Mouse (Mus musculus): ENCODE measurements around the gene Dgkz. TPM values are rescaled to one million over a fixed set of nuclear protein-coding genes. Genes with fewer than 3 reads are reported as not detected.

Gene Dgkz
- total RNA-seq, 1 experiment: 47.0 TPM

DNA sequence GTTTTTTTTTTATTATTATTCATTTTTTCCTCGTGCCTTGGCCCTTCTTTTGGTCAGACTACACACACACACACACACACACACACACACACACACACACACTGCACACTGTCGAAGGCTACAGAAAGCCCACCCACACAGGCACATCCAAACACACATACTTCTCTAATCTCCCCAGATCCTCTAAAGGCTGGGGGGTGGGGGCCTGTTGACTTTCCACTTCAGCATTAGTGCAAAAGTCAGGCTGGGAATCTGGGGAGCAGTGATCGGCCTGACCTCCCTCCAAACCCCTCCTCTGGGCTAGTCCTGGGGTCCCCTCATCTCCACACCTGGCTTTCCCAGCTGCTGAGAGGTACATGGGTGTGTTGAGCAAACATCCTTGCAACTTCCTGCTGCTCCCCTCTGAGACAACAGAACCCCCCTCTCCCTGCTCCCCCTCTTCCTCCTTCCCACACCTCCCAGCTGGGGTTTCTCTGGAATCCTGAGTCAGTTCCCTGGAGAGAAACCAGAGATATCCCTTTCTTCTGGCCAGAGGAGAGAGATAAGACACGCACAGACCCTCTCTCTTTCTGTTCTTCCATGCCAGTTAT is 45.1 kb upstream of the Dgkz start:
- H3K36me3 ChIP-seq (ENCODE audit: control insufficient read depth, insufficient read depth, low read length, poor library complexity, severe bottlenecking): no peaks in the 10 kb centered on the region
- no peaks in the 10 kb centered on the region for H3K4me1 ChIP-seq (ENCODE audit: control insufficient read depth in 2 of 2, insufficient read depth in 2 of 2, low read length in 2 of 2, poor library complexity in 1 of 2)
- TF ChIP-seq ZNF384 (IDR thresholded peaks at IDR 0.05; ENCODE audit: low read depth, low read length) (no peak), CHD2 (IDR thresholded peaks at IDR 0.05; ENCODE audit: low read depth, low read length) (no peak), ZC3H11A (IDR thresholded peaks at IDR 0.05; ENCODE audit: borderline replicate concordance, low read depth, low read length) (no peak), HCFC1 (IDR thresholded peaks at IDR 0.05; ENCODE audit: borderline replicate concordance, insufficient read depth, low read length) (no peak)
- no peak overlapping the region for H3K27ac ChIP-seq (ENCODE audit: insufficient read depth, low read depth, low read length, poor library complexity, severe bottlenecking)
- H3K9ac ChIP-seq (ENCODE audit: insufficient read depth, low read depth, low read length, poor library complexity, severe bottlenecking): no peak overlapping the region
- no peak for DNase-seq (ENCODE audit: low read depth, low spot score)
- H3K4me3 ChIP-seq (ENCODE audit: insufficient read depth in 1 of 2, low read depth in 1 of 2, low read length in 2 of 2, poor library complexity in 1 of 2, severe bottlenecking in 1 of 2): no peak overlapping the region
- in situ Hi-C loops (cut with MboI; ENCODE audit: low sequenced_read_pairs in 2 of 2, unreplicated experiment in 2 of 2): no loop called here
- no peaks in the 10 kb centered on the region for H3K9me3 ChIP-seq (ENCODE audit: control insufficient read depth, insufficient read depth, low read depth, low read length)

- TF ChIP-seq ZC3H11A (IDR thresholded peaks at IDR 0.05; ENCODE audit: borderline replicate concordance, low read depth, low read length): no peak
- TF ChIP-seq CHD2 (IDR thresholded peaks at IDR 0.05; ENCODE audit: low read depth, low read length): no peak
- no peak for TF ChIP-seq MAFK (IDR thresholded peaks at IDR 0.05; ENCODE audit: insufficient read depth, low read depth, low read length)
- no peak for TF ChIP-seq ZNF384 (IDR thresholded peaks at IDR 0.05; ENCODE audit: low read depth, low read length)
- no peak for TF ChIP-seq HCFC1 (IDR thresholded peaks at IDR 0.05; ENCODE audit: borderline replicate concordance, insufficient read depth, low read length)
- no peak overlapping the region for H3K27ac ChIP-seq (ENCODE audit: insufficient read depth, low read depth, low read length, poor library complexity, severe bottlenecking)
- H3K9ac ChIP-seq (ENCODE audit: insufficient read depth, low read depth, low read length, poor library complexity, severe bottlenecking): no peak overlapping the region
- no peak overlapping the region for H3K4me3 ChIP-seq (ENCODE audit: insufficient read depth in 1 of 2, low read depth in 1 of 2, low read length in 2 of 2, poor library complexity in 1 of 2, severe bottlenecking in 1 of 2)
- in situ Hi-C loops (cut with MboI; ENCODE audit: low sequenced_read_pairs in 2 of 2, unreplicated experiment in 2 of 2): no loop called here
- H3K36me3 ChIP-seq (ENCODE audit: control insufficient read depth, insufficient read depth, low read length, poor library complexity, severe bottlenecking): no peaks in the 10 kb centered on the region
- peaks cover 2 to 10% of the 10 kb centered on the region in 2 experiments; a peak in 3 of 4 replicates for H3K4me1 ChIP-seq (ENCODE audit: control insufficient read depth in 2 of 2, insufficient read depth in 2 of 2, low read length in 2 of 2, poor library complexity in 1 of 2)
- H3K9me3 ChIP-seq (ENCODE audit: control insufficient read depth, insufficient read depth, low read depth, low read length): no peaks in the 10 kb centered on the region
- DNase-seq (ENCODE audit: low read depth, low spot score): no peak
These were observed 41.8 kb upstream of the Dgkz start for GRCm38 (mm10) chr2:92017440-92017839.

GRCm38 (mm10) chr2:92016981-92017380 is 41.3 kb upstream of the Dgkz start:
- no peak for DNase-seq (ENCODE audit: low read depth, low spot score)
- in situ Hi-C loops (cut with MboI; ENCODE audit: low sequenced_read_pairs in 2 of 2, unreplicated experiment in 2 of 2): no loop called here
- Histone ChIP-seq H3K9me3 (ENCODE audit: control insufficient read depth, insufficient read depth, low read depth, low read length) (no peaks in the 10 kb centered on the region), H3K36me3 (ENCODE audit: control insufficient read depth, insufficient read depth, low read length, poor library complexity, severe bottlenecking) (no peaks in the 10 kb centered on the region), H3K4me1 (ENCODE audit: control insufficient read depth in 2 of 2, insufficient read depth in 2 of 2, low read length in 2 of 2, poor library complexity in 1 of 2) (peaks cover 2 to 10% of the 10 kb centered on the region in 2 experiments; a peak in 3 of 4 replicates), H3K4me3 (ENCODE audit: insufficient read depth in 1 of 2, low read depth in 1 of 2, low read length in 2 of 2, poor library complexity in 1 of 2, severe bottlenecking in 1 of 2) (no peak overlapping the region), H3K27ac (ENCODE audit: insufficient read depth, low read depth, low read length, poor library complexity, severe bottlenecking) (no peak overlapping the region), H3K9ac (ENCODE audit: insufficient read depth, low read depth, low read length, poor library complexity, severe bottlenecking) (no peak overlapping the region)
- TF ChIP-seq MAFK (IDR thresholded peaks at IDR 0.05; ENCODE audit: insufficient read depth, low read depth, low read length) (no peak), HCFC1 (IDR thresholded peaks at IDR 0.05; ENCODE audit: borderline replicate concordance, insufficient read depth, low read length) (no peak), CHD2 (IDR thresholded peaks at IDR 0.05; ENCODE audit: low read depth, low read length) (no peak), ZNF384 (IDR thresholded peaks at IDR 0.05; ENCODE audit: low read depth, low read length) (no peak), ZC3H11A (IDR thresholded peaks at IDR 0.05; ENCODE audit: borderline replicate concordance, low read depth, low read length) (no peak)

DNA sequence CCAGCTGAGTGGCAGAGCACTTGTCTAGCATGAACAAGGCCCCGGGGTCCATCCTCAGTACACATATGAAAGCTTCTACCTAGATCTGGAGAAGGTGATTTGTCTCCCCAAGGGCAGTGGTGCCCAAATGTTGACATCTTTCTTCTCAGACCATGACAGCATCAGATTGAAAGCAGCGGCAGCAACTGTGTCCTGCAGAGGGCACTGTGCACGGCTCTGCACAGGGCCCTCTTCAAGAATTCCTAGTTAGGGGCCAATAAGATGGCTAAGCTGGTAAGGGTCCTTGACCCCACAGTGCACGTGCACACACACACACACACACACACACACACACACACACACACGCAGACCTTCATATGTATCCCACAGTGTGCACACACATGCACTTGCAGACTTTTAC is 39.2 kb upstream of the Dgkz start:
- no peak for TF ChIP-seq CHD2 (IDR thresholded peaks at IDR 0.05; ENCODE audit: low read depth, low read length)
- no peak for TF ChIP-seq HCFC1 (IDR thresholded peaks at IDR 0.05; ENCODE audit: borderline replicate concordance, insufficient read depth, low read length)
- TF ChIP-seq MAFK (IDR thresholded peaks at IDR 0.05; ENCODE audit: insufficient read depth, low read depth, low read length): no peak
- in situ Hi-C loops (cut with MboI; ENCODE audit: low sequenced_read_pairs in 2 of 2, unreplicated experiment in 2 of 2): no loop called here
- no peak overlapping the region for H3K4me3 ChIP-seq (ENCODE audit: insufficient read depth in 1 of 2, low read depth in 1 of 2, low read length in 2 of 2, poor library complexity in 1 of 2, severe bottlenecking in 1 of 2)
- H3K27ac ChIP-seq (ENCODE audit: insufficient read depth, low read depth, low read length, poor library complexity, severe bottlenecking): no peak overlapping the region
- H3K36me3 ChIP-seq (ENCODE audit: control insufficient read depth, insufficient read depth, low read length, poor library complexity, severe bottlenecking): no peaks in the 10 kb centered on the region
- no peaks in the 10 kb centered on the region for H3K9me3 ChIP-seq (ENCODE audit: control insufficient read depth, insufficient read depth, low read depth, low read length)
- H3K4me1 ChIP-seq (ENCODE audit: control insufficient read depth in 2 of 2, insufficient read depth in 2 of 2, low read length in 2 of 2, poor library complexity in 1 of 2): peaks cover 2 to 10% of the 10 kb centered on the region in 2 experiments; a peak in 3 of 4 replicates
- no peak overlapping the region for H3K9ac ChIP-seq (ENCODE audit: insufficient read depth, low read depth, low read length, poor library complexity, severe bottlenecking)
- no peak for DNase-seq (ENCODE audit: low read depth, low spot score)

GRCm38 (mm10) chr2:92014248-92014647 is 38.6 kb upstream of the Dgkz start:
- H3K4me3 ChIP-seq (ENCODE audit: insufficient read depth in 1 of 2, low read depth in 1 of 2, low read length in 2 of 2, poor library complexity in 1 of 2, severe bottlenecking in 1 of 2): no peak overlapping the region
- no peak for DNase-seq (ENCODE audit: low read depth, low spot score)
- TF ChIP-seq CHD2 (IDR thresholded peaks at IDR 0.05; ENCODE audit: low read depth, low read length) (no peak), HCFC1 (IDR thresholded peaks at IDR 0.05; ENCODE audit: borderline replicate concordance, insufficient read depth, low read length) (no peak), ZNF384 (IDR thresholded peaks at IDR 0.05; ENCODE audit: low read depth, low read length) (no peak), ZC3H11A (IDR thresholded peaks at IDR 0.05; ENCODE audit: borderline replicate concordance, low read depth, low read length) (no peak), MAFK (IDR thresholded peaks at IDR 0.05; ENCODE audit: insufficient read depth, low read depth, low read length) (no peak)
- no peak overlapping the region for H3K9ac ChIP-seq (ENCODE audit: insufficient read depth, low read depth, low read length, poor library complexity, severe bottlenecking)
- in situ Hi-C loops (cut with MboI; ENCODE audit: low sequenced_read_pairs in 2 of 2, unreplicated experiment in 2 of 2): no loop called here
- H3K9me3 ChIP-seq (ENCODE audit: control insufficient read depth, insufficient read depth, low read depth, low read length): no peaks in the 10 kb centered on the region
- no peaks in the 10 kb centered on the region for H3K36me3 ChIP-seq (ENCODE audit: control insufficient read depth, insufficient read depth, low read length, poor library complexity, severe bottlenecking)
- H3K4me1 ChIP-seq (ENCODE audit: control insufficient read depth in 2 of 2, insufficient read depth in 2 of 2, low read length in 2 of 2, poor library complexity in 1 of 2): peaks cover 2 to 10% of the 10 kb centered on the region in 2 experiments; a peak in 3 of 4 replicates
- no peak overlapping the region for H3K27ac ChIP-seq (ENCODE audit: insufficient read depth, low read depth, low read length, poor library complexity, severe bottlenecking)

Data from ES-E14 (cell line).